Mouse (Mus musculus) forebrain, embryonic 11.5 days (tissue): Measurements from ENCODE around the gene D10Jhu81e. TPM values are rescaled to one million over a fixed set of nuclear protein-coding genes. Genes with fewer than 3 reads are reported as not detected.
"Not testable (repeated sequence)": the region's sequence is repeated elsewhere in the genome, so short reads cannot be mapped to it uniquely, and the experiment has no call there.

ENCODE experiments used
- ATAC-seq: fragments of 200-750 bp; cut with Nextera tagmentation; replicated peaks from 2 replicates; pipeline ENCODE4 v1.8.0; 2017; ENCODE audit warnings: moderate TSS enrichment; ENCODE audit not compliant: low FRiP score
- DNase-seq: peaks from one replicate; pipeline ENCODE4 v3.0.0-alpha.2; 2017; ENCODE audit warnings: low spot score
- H3K27ac ChIP-seq: fragments of 300-500 bp; sonication (generic); 2 replicates; pipeline ENCODE4 v1.5.1; 2014; ENCODE audit warnings: low read depth, low read length
- H3K27me3 ChIP-seq: fragments of 300-500 bp; sonication (generic); 2 replicates; pipeline ENCODE4 v1.6.1; 2014; ENCODE audit warnings: mild to moderate bottlenecking, low read length, mixed read lengths; ENCODE audit not compliant: control insufficient read depth, insufficient read depth
- H3K36me3 ChIP-seq: fragments of 300-500 bp; sonication (generic); 2 replicates; pipeline ENCODE4 v1.6.1; 2014; ENCODE audit warnings: mild to moderate bottlenecking, low read length, moderate library complexity, mixed read lengths; ENCODE audit not compliant: control insufficient read depth, insufficient read depth
- H3K4me1 ChIP-seq: fragments of 300-500 bp; sonication (generic); replicated peaks from 2 replicates; pipeline ENCODE4 v1.6.1; 2014; ENCODE audit warnings: low read length, mixed read lengths; ENCODE audit not compliant: control insufficient read depth, insufficient read depth
- H3K4me2 ChIP-seq: fragments of 300-500 bp; sonication (generic); 2 replicates; pipeline ENCODE4 v1.6.1; 2014; ENCODE audit warnings: low read depth, mild to moderate bottlenecking, low read length, moderate library complexity, mixed read lengths; ENCODE audit not compliant: severe bottlenecking
- H3K4me3 ChIP-seq: fragments of 300-500 bp; sonication (generic); 2 replicates; pipeline ENCODE4 v1.5.1; 2014; ENCODE audit warnings: low read depth, low read length
- H3K9ac ChIP-seq: fragments of 300-500 bp; sonication (generic); 2 replicates; pipeline ENCODE4 v1.6.1; 2014; ENCODE audit warnings: low read length
- H3K9me3 ChIP-seq: fragments of 300-500 bp; sonication (generic); 2 replicates; pipeline ENCODE4 v1.6.1; 2016; ENCODE audit warnings: low read length, mixed read lengths; ENCODE audit not compliant: control insufficient read depth
- WGBS: fragments of 180-500 bp; shearing (Covaris S2); extraction: QIAGEN DNeasy Blood & Tissue Kit; methylation state at CpG from one replicate; pipeline ENCODE4 v1.1.7; 2014; 5-methylcytosine and 5-hydroxymethylcytosine counted together
- polyA plus RNA-seq: library from polyadenylated mRNA; unstranded; fragments of >200 nt; fragmentation: Nextera tagmentation; extraction: Ambion mirVana; gene quantifications from 2 replicates; pipeline ENCODE4 v1.2.1, GENCODE M21; 2014

D10Jhu81e gene
- polyA plus RNA-seq, 1 experiment from 2014 or later = 14.0 TPM

DNA sequence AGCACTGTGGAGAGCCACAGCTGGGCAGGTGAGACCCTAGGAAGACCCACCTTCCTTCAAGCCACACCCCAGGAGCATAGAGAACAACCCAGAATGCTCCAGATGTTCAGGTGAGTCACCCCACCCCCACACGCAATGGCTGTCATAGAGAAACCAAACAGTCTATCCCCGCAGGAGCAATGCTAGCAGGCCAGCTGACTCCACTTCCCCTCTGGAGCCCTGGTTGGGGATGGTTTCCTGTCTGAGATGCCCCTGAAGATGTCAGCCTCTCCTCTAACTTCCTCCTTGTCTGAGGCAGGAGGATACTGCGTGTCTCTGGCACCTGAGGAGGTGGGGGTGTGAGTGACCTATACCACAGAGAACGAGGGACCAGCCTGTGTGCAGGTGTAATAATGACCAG is 35.2 kb downstream of the D10Jhu81e start:
- H3K4me2 ChIP-seq = no peak overlapping the region
- H3K4me3 ChIP-seq = no peak overlapping the region
- DNase-seq (peak; percentile 22), ATAC-seq (no peak)
- H3K9ac ChIP-seq = no peak overlapping the region
- 72% methylated on average over 4 of the region's 4 CpGs for WGBS
- no peaks in the 10 kb centered on the region for H3K27me3 ChIP-seq
- no peaks in the 10 kb centered on the region for H3K9me3 ChIP-seq
- no peaks in the 10 kb centered on the region for H3K36me3 ChIP-seq
- peaks cover 1% of the 10 kb centered on the region; the same call in 1 of the 2 replicates for H3K4me1 ChIP-seq
- no peak overlapping the region for H3K27ac ChIP-seq

DNA sequence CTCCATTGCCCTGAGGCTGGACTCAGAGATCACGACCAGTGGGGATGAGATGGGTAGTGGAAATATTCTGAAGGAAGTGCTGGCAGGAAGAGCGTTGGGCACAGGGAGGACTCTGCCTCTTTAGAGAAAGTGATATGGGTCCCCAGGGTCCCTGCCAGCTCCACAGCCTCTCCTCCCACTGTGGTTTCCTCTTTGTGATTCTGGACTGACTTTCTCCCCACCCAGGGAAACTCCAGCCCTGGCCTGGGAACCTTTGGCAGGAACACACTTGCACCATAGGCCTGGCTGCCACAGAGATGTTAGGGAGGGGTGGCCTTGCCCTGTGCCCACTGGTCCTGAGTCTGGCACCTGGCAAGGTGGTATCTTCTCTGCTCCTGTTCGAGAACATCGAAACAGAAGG is 39.6 kb downstream of the D10Jhu81e start:
- no peaks in the 10 kb centered on the region for H3K9me3 ChIP-seq
- H3K36me3 ChIP-seq = no peaks in the 10 kb centered on the region
- no peak overlapping the region for H3K9ac ChIP-seq
- ATAC-seq (no peak), DNase-seq (no peak)
- no peak overlapping the region for H3K4me3 ChIP-seq
- H3K27me3 ChIP-seq = no peaks in the 10 kb centered on the region
- 74% methylated on average over 4 of the region's 4 CpGs for WGBS
- H3K4me1 ChIP-seq = no peaks in the 10 kb centered on the region; the same call in 1 of the 2 replicates
- H3K4me2 ChIP-seq = no peak overlapping the region
- H3K27ac ChIP-seq = no peak overlapping the region

DNA sequence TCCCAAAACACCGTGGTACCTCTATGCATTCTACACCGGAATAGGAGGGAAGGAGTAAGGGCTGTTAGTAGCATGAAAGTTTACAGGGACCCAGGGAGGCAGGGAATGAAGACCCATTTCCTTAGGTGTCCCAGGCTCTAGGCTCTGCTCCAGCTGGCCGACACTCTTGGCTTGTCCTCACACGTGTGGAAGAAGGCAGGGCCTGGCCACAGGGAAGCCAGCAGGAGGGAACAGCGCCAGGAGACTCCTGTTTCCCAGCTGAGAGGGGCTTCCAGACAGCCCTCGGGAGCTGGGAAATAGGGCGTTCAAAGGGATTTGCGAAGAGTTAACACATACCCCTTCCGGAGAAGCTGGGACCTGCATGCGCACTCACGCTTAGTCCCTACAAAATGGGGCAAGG is 40.2 kb downstream of the D10Jhu81e start:
- ATAC-seq (no peak), DNase-seq (no peak)
- no peak overlapping the region for H3K4me2 ChIP-seq
- H3K9me3 ChIP-seq = no peaks in the 10 kb centered on the region
- no peaks in the 10 kb centered on the region for H3K4me1 ChIP-seq
- H3K27me3 ChIP-seq = no peaks in the 10 kb centered on the region
- H3K4me3 ChIP-seq = no peak overlapping the region
- H3K36me3 ChIP-seq = no peaks in the 10 kb centered on the region
- no peak overlapping the region for H3K9ac ChIP-seq
- H3K27ac ChIP-seq = no peak overlapping the region
- WGBS = 66% methylated on average over 11 of the region's 11 CpGs

DNA sequence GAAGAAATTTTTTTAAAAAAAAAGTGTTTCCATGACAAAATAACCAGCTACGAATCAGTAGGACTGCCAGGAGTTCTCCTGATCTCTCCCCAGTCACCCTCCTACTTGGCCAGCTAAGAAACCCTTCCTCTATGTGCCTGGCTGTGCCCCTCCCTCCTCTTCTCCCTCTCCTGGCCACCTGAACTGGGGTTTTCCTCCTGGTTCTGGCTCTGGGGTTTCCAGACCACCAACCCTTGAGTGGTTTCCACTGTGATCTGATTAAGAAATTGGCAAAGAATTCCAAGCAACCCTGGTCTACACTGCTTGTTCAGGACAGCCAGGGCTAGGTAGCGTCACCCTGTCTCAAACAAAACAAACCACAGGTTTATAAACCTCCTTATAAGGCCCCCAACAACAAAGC is 40.9 kb downstream of the D10Jhu81e start:
- Histone ChIP-seq H3K4me1 (no peaks in the 10 kb centered on the region), H3K36me3 (no peaks in the 10 kb centered on the region), H3K27me3 (no peaks in the 10 kb centered on the region), H3K27ac (no peak overlapping the region), H3K4me3 (no peak overlapping the region), H3K9ac (no peak overlapping the region), H3K4me2 (no peak overlapping the region), H3K9me3 (no peaks in the 10 kb centered on the region)
- ATAC-seq = no peak
- no peak for DNase-seq
- 83% methylated on average over 2 of the region's 2 CpGs for WGBS

DNA sequence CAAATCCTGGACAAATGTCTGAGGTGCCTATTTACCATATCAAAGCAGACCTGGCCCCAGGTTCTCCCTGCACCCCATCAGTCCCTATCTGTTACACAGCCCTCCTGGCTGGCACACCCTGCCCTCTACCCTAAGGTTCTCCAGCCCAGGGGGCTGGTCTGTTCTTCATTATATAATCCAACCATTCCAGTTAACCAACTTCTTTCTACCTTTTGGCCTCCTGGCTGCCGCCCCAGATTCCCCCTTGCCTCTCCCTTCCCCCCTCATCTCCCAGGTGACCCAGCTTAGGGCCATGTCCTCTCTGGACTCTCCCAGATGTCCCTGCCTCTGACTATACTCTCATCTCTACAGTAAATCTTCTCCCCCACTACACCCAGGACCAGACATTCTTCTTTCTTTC is 41.7 kb downstream of the D10Jhu81e start:
- H3K27me3 ChIP-seq = no peaks in the 10 kb centered on the region
- H3K9ac ChIP-seq = no peak overlapping the region
- H3K36me3 ChIP-seq = no peaks in the 10 kb centered on the region
- H3K4me1 ChIP-seq = no peaks in the 10 kb centered on the region
- H3K9me3 ChIP-seq = no peaks in the 10 kb centered on the region
- ATAC-seq = no peak
- no peak for DNase-seq
- no peak overlapping the region for H3K27ac ChIP-seq
- H3K4me2 ChIP-seq = no peak overlapping the region
- H3K4me3 ChIP-seq = no peak overlapping the region
- WGBS = 55% methylated on average over 1 of the region's 1 CpGs

GRCm38 (mm10) chr10:78127046-78127870 is 42.3 kb downstream of the D10Jhu81e start:
- H3K4me2 ChIP-seq = no peak overlapping the region
- DNase-seq (peak; percentile 41), ATAC-seq (no peak)
- H3K9me3 ChIP-seq = no peaks in the 10 kb centered on the region
- H3K4me3 ChIP-seq = no peak overlapping the region
- 72% methylated on average over 9 of the region's 9 CpGs for WGBS
- H3K27me3 ChIP-seq = no peaks in the 10 kb centered on the region
- H3K27ac ChIP-seq = no peak overlapping the region
- H3K4me1 ChIP-seq = no peaks in the 10 kb centered on the region
- H3K9ac ChIP-seq = no peak overlapping the region
- no peaks in the 10 kb centered on the region for H3K36me3 ChIP-seq

- Histone ChIP-seq H3K4me3 (no peak overlapping the region), H3K36me3 (no peaks in the 10 kb centered on the region), H3K27ac (no peak overlapping the region), H3K4me2 (no peak overlapping the region), H3K9ac (no peak overlapping the region), H3K4me1 (no peaks in the 10 kb centered on the region), H3K27me3 (no peaks in the 10 kb centered on the region), H3K9me3 (no peaks in the 10 kb centered on the region)
- WGBS = 98% methylated on average over 5 of the region's 5 CpGs
- DNase-seq (no peak), ATAC-seq (no peak)
These were observed 43.3 kb downstream of the D10Jhu81e start for GRCm38 (mm10) chr10:78126311-78126710.

GRCm38 (mm10) chr10:78125061-78125460 is 44.5 kb downstream of the D10Jhu81e start:
- ATAC-seq, DNase-seq, H3K36me3 ChIP-seq, H3K9ac ChIP-seq, H3K4me2 ChIP-seq, H3K27ac ChIP-seq, H3K4me3 ChIP-seq, H3K27me3 ChIP-seq, H3K9me3 ChIP-seq, H3K4me1 ChIP-seq: not testable (repeated sequence)
- 89% methylated on average over 8 of the region's 8 CpGs for WGBS

GRCm38 (mm10) chr10:78124137-78124536 is 45.4 kb downstream of the D10Jhu81e start:
- H3K36me3 ChIP-seq = not testable (repeated sequence)

More at GRCm38 (mm10) chr10:78124137-78124536, 45.4 kb downstream of the D10Jhu81e start:
- ATAC-seq, H3K27ac ChIP-seq, DNase-seq, H3K4me1 ChIP-seq, H3K4me3 ChIP-seq, H3K27me3 ChIP-seq, H3K4me2 ChIP-seq, H3K9me3 ChIP-seq, H3K9ac ChIP-seq: not testable (repeated sequence)
- 76% methylated on average over 6 of the region's 6 CpGs for WGBS
